Mouse (Mus musculus) ES-E14 (cell line): ENCODE measurements around the gene Atrn.

Experiments
- CHD2 ChIP-seq: IDR thresholded peaks from 2 replicates; pipeline ENCODE4 v1.6.1; 2014; ENCODE audit warnings: mild to moderate bottlenecking, low read depth, low read length, inconsistent platforms
- HCFC1 ChIP-seq: IDR thresholded peaks from 2 replicates; pipeline ENCODE4 v1.6.1; 2012; ENCODE audit warnings: low read length, inconsistent platforms, borderline replicate concordance; ENCODE audit not compliant: insufficient read depth
- MAFK ChIP-seq: IDR thresholded peaks from 2 replicates; pipeline ENCODE4 v1.6.1; 2014; ENCODE audit warnings: mild to moderate bottlenecking, low read depth, low read length, inconsistent platforms; ENCODE audit not compliant: insufficient read depth
- ZNF384 ChIP-seq: IDR thresholded peaks from 2 replicates; pipeline ENCODE4 v1.6.1; 2012; ENCODE audit warnings: low read depth, low read length, inconsistent platforms

DNA sequence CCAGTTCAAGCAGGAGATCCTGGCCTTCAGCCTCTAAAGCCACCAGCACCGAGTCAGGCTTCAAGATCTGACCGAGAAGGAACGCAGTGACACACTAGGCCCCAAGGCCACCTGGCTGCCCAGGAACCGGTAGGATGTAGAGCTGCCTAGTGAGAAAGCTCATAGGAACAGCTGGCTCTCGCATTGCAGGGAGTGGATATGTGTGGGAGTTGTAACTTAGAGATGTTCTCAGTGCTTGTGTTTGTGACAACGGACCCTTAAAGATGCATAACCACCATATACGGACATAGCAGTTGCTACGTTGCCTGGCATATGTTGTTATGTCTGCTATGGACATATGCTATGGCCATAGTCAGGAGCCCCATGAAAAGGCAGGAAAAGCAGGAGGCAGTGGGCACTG, 152.4 kb downstream of the Atrn start:
- TF ChIP-seq HCFC1, result no peak
- TF ChIP-seq ZNF384, result no peak
- no peak for TF ChIP-seq CHD2
- TF ChIP-seq MAFK, result no peak
